Mouse (Mus musculus): ENCODE results near the gene Rrp7a.
"Not testable (repeated sequence)": the region's sequence is repeated elsewhere in the genome, so short reads cannot be mapped to it uniquely, and the experiment has no call there.

The Rrp7a gene

DNA sequence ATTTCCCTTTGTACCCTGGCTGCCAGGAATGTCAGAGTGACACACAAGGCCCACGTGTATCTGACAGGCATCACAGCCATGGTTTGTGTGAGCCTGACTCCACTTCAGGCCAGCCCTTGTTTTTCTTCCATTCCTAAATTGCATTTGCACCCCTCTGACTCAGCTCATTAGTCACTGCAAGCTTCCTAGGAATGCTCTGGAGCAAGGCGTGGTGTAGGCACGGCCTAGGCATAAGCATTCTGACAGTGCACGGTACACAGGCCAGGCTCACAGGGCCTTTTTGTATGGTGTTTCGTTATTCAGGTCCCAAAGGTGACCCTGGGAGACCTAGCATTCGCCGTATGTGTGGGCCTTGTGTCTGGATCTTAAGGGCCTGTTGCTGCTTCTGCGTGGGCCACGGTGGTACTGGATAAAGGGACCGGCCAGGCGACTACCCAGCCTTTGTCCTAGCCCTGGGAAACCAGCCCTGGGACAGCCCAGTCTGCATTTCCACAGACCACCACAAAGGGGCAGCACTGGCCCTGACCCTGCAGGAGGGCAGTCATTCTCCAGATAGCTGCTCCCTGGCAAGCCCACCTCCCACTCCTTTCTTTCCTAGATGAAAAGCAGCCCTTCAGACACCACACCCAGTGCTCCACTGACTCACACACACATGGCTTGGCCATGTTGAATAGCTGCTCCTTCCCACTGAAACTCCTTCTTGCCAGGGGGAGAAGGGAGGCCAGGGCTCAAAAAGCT is 34.5 kb upstream of the Rrp7a start:
- DNase-seq, result no peak

DNA sequence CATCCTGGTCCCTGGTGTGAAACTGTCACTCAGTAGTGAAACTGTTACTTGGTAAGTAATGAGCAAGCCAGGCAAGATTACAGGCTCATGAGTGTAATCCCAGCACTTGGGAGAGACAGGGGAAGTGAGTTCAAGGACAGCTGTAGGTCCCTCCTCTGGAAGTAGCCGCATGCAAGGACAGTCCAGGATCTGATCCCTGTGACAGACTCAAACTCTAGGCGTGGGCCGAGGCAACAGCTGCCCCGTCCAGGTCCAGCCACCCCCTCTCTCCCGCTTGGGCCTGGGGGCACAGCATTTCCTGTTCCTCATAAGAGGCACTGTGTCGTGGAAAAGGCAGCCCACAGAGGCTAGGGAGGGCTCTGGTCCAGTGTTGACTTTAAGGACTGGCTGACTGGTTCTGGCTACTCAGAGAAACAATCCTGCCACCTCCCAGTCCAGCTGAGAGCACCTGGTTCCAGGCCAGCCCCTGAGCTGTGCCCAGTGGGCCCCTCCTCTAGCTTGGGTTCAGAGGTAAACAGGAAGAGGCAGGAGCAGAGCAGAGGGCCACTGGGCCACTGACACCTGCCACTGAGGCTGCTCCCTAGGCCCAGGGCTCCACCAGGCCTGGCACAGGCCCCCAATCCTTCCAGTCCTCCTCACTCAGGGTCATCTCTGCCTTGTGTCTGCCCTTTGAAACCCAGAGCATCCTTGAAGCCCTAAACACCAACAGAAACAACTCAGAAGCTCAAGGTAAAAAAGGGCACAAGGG is 33.2 kb upstream of the Rrp7a start:
- no peak for DNase-seq

DNA sequence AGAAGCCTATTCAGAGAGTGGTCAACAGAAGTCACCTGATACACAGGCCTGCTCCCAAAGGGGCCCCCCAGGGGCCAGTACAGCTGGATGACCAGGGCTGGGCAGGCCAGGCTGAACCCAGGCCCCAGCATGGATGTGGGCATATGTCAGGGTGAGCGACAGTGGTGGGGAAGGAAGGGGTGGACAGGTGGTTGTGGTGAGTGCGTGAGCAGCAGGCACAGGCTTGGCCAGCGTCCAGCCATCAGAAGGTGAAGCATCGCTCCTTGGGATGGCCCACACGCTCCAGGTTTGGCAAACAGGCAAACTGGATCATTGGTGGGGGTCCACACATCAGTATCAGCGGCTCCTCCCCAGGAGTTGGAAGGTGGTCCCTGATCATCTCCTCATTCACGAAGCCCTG is 31.7 kb upstream of the Rrp7a start:
- DNase-seq, result no peak

DNA sequence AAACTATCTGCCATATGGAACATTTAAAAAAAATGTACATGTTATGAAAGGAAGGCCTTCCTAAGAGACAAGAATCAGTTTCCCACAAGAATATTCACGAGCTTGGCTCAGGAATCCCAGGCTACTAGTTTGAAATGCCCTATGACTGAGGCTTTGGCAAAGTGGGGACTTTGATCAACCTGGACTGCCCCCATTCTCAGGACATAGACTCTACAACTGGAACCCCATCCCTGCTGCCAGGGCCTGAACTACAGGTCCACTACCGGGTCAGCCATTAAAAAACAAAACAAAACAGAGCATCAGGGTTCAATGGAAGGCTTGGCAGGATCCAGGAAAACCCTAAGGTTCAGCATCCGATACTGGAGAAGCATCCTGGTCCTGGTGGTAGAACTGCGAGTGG is 28.1 kb upstream of the Rrp7a start:
- DNase-seq, result no peak

DNA sequence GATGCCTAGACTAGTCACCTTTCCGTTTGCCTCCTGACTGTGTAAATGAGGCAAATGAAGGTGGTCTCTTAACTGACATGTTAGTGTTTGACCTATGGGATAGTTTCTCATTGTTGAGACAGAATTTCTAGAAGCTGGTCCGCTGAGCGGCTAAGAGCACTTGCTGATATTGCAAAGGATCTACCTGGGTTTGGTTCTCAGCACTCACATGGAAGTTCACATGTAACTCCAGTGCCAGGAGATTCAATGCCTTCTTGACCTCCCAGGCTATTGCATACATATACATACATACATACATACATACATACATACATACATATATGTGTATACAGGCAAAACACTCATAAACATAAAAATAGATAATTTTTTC is 27.5 kb upstream of the Rrp7a start:
- no peak for DNase-seq

DNA sequence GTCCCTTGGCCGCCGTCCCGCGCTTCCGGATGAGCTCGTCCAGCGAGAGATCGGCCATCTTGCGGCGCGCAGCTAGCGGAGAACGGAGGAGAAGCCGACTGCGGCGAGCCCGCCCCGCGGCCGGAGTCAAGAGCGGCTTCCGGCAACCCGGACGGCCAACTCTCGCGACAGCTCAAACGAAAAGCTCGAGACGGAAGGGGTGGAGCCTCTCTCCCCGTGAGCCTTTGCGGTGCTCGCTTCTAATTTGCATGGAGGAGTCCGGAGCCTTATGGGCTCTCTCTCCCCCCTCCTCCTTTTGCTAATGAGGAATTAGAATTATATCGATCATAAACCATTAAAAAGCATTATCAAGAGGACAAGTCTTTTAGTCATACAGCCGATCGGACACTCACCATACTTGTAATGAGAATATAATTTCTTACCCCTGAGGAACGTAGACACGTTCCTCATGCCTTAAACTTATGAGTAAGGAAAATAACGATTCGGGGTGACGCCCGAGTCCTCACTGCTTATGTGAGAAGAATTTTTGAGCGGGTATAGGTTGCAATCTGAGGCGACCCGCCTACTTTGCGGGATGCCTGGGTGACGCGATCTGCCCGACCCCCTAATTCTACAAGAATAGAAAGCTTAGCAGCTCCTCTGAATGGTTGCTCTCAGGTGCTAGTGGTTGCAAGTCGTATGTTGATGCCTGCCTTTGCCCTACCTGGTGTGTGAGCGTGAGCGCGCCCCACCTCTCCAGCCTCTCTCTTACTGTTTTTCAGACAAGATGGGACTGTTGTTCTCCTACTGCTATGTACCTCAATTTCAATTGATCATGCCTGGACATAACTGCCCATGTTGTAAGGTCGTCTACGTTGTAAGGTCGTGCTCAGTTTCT is 26.8 kb upstream of the Rrp7a start, which contains the start of gene Poldip3:
Gene Poldip3, minus strand, starts transcription at position 189 of the 877 bp plus-strand sequence.
- peak; percentile 98 for DNase-seq

DNA sequence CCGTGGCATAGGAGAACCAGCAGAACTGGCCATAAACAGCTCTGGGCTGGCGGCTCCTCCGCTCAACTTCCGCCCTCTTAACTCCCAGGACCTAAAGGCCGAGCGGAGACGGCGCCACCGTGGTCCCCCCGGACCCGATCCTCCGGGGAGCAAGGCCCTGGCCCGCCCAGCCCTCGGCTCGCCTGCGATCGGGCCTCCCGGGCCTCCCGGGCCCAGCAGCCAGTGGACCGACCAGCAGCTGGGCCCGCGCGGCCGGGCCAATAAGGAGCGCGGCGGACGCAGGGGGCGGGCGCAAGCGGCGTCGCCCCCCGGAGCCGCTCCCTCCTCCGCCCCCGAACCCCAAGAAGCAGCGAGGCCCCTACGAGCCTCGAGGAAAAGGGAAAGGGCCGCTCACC is 26.2 kb upstream of the Rrp7a start:
- DNase-seq, result no peak

DNA sequence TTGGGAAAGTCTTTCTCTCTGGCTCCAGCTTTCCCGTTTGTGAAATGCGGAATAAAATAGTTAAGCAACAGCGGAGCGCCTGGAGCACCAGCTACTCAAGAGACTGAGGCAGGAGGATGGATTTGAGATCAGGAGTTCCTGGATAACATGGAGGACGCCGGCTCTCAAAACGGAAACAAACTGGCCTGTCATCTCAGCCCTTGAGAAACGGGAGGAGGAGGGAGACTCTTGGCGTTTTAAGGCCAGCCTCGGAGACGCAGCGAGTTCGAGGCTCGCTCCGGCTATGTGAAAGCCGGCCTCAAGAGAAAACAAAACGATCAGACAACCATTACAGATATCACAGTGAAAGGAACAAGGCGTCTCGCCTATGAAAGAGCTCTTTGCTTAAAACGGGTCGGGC is 25.8 kb upstream of the Rrp7a start:
- no peak for DNase-seq

DNA sequence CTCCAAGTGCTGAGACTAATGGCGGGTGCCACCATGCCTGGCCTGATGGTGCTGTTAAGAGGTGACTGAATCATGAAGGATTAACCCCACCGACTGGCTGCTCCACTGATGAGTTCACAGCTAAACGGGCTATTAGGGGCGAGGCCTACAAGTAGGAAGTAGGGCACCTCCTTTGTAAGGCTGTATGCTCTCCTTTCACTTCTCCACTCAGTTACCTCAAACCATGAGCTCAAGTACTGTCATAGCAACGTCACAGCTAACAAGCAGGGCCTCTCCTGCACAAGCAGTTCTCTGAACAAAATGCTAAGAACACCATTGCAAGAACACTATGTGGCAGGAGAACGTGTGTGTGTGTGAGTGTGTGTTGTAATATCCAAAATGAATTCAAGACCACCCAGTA is 22.9 kb upstream of the Rrp7a start:
- no peak for DNase-seq

DNA sequence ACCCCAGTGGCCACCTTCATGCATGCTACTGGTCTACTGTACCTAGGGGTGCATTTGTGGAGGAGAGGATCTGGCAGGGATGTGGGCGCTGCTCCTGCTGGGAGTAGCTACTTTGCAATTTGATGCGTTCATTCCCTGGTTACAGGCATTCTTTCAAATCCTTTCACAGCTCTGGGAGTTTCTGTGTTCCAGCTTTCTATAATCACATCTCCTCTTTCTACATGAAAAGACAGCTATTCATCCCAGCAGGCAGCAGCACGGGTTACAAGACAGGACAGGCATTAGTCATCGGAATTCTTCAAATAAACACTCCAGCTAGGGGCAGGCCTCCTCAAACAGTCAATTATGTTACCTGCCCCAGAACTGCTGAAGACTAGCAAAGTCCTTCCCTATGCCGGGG is 20.3 kb upstream of the Rrp7a start:
- DNase-seq, result peak; percentile 60

DNA sequence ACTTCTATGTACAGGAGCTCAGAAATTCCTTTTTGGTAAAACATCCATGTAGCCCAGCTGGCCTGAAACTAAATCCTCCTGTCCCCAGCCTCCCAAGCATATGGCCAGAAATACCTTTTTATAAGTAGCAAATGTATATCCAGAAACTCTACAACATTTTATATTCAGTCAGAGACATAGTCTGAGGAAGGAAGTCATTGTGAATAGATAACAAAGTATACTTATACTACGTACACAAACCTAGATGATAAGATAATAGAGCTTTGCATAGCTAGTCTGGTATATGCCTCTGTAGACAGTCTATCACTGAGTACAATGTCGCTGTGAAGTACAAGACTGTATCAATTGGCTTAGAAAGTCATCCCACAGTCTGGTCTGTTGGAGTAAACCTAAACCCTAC is 13.1 kb upstream of the Rrp7a start:
- no peak for DNase-seq

DNA sequence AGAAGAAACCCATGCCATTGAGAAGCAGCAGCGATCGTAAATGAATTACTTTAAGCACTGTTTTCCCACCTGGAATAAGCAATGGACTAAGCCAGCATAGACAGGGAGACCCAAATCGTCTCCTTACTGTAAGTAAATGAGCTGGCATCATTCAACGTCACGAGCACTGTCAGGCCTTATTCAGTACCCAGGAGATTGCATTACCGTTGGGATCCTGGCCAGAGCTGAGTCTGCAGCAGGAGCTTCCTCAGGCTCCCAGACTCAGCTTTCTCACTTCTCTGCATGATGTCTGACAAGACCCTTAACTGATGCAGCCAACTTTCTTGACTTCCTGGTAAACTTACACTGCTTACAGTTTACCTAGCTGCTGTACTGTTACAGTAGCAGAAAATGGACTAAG is 12.1 kb upstream of the Rrp7a start:
- no peak for DNase-seq

DNA sequence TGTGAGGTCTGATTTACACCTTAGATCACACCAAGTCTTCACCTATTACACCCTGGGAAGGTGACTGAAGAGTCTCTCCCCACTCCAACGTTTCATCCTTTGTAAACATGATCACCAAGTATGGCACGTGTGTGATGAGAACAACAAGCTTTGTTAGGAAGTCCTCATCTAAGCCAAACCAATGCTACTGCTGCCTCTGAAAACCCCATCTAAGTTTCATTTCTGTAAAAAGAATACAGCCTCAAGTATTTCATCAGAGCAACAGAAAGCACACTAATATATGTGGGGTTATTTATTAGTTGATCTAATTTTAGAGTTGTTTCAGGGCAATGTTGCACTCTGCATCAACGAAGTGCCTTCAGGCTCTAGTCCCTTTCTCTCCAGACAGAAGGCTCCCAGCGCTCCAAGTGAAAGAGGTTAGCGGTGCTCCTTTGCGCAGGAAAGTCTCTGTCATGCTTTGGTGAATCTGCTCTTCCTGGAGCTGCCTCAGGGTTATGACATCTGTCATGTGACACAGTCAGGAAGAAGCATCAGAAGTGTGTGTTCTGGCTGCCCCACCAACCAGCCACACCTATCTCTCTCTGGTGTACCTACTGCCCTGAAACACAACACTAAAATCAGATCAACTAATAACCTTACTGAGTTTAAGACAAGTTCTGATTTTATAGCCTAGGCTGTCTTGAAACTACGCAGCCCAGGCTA is 7.1 kb upstream of the Rrp7a start:
- no peak for DNase-seq

DNA sequence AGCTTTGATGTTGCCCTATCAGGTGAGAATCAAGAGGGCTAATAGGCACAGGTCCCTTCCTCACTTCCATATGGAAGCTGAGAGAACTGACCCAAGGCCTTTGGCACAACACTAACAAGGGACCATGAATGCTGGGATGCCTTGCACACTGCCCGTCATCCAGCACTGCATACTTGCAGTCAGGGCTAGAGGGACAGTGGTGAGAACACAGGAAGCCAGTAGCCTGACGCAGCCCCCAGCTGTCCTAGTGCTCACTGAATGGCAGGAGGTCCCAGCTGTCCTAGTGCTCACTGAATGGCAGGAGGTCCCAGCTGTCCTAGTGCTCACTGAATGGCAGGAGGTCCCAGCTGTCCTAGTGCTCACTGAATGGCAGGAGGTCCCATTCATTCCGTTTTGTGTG is 4.4 kb upstream of the Rrp7a start:
- not testable (repeated sequence) for DNase-seq

DNA sequence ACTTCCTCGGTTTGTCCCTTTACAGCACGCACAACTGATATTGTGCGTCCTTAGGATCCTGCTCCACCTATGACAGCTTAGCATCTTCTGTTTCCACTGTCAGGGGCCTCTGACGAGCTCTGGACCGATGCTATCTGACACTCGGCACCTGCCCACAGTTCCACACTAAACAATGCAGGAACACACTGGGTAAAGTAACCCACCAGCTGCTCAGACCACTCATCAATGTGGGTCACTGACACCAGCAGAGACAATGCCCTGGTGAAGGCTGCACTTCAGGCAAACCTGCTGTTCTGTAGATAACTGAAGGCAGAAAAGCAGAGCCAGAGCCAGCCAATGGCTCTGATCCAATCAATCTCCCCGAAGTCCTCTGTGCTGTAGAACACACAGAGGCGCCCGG is 4.0 kb upstream of the Rrp7a start:
- no peak for DNase-seq

DNA sequence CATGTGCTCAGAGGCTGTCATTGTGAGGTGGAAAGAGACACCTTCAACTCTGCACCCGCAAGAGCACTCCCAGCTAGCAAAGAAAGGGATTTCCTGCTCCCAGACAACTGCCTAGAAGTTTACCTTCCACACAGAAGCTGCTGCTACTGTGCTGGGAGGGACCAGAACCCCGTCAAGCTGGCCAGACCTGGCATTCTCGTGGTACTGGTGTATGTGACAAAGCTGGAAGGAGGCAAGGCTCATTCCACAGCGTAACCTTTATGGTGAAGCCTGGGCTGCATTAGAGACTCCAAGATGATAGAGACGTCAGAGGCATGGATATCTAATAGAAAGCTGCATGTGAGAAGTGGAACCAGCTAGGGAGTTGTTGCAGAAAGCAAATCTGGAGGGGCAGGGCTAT is 2.0 kb upstream of the Rrp7a start:
- DNase-seq, result no peak

DNA sequence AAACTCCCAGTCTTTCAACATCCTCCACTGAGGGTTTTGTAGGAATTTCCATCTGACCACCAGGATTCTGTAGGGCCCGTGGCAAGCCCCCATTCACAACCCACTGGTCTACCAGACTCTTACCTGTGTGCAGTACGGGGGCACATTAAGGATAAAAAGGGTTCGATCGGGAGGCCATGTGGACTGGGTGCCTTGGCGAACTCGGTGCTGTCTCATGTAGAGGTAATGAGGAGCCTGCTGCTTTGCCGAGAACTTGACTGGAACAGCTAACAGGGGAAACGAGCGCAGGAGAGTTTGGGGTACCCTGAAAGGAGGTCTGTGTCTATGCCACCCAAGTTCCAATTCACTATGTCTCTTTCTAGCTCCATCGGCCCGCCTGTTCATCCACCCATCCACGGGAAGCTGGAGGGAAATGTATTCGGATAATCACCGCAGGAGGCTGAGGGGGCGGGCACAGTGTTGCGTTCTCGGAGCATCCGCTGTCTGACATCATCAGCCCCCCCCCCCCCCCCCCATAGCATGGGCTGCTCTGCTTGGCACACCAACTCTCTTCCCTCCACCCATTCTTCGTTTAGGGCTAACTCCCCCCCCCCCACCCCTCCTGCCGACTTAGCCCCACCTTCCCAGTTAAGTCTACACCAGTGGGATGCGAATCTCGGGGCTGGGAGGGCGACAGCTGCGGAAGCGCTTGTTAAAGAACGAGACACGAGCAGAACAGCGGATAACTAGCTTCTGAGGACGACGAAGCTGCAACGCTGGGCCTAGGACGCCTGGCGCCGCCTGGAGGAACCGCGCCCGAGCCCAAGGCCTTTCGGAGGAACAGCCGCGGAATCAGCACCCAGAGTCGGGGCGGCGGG is 664 bp downstream of the Rrp7a start:
- peak; percentile 81 for DNase-seq

DNA sequence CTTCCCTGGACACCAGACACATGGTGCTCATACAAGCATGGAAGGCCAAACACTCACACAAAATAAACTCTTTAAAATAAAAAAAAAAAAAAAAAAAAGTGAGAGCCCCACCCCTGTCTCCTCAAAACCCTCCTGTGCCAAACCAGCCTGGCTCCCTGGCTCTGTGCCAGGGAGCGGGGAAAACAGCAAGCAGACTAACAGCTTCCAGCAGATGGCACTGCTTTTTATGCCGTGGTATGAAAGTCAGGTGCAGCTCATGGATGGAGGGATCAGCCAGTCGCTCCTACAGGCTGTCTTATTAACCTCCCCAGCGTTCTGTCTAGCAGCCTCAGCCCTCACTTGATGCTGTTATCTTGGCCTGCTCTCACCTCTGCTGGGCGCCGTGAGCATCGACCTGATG is 4.2 kb downstream of the Rrp7a start:
- DNase-seq, result peak; percentile 65

DNA sequence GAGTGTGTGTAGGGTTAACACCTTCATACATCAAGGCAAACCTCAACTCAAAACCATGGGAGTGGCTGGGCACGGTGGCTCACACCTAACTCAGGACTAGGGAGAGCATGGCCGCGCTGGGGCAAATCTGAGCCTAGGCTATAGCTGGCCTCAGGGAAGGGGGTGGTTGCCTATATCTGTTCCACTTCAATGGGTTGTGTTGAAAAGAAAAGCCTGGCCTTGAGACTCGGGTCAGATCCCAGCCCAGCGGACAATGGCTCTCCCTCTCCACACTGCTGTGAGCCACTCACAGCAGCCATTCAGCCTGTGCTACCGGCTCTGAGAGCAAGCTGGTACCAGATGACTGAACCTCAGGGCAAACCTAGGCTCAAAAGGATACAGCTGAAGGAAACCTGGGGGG is 7.5 kb downstream of the Rrp7a start:
- no peak for DNase-seq

DNA sequence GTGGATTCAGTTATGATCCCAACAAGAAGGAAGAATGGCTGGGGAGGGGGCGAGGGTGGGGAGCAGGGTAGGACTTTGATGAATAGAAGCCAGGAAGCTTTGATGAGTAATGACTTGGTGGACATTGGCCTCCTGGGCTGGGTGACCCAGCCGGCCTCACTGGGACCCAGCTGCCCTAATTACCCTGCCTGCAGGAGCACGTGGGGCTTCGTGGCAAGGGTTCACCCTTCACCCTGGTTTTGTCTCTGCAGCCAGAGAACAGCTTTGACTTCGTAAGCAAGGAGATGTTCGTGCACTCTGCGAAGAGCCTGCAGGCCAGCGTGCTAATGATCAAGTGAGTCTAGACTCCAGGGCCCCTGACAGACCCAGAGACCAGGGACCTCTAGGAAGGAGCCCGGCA is 8.5 kb downstream of the Rrp7a start:
- DNase-seq, result no peak

DNA sequence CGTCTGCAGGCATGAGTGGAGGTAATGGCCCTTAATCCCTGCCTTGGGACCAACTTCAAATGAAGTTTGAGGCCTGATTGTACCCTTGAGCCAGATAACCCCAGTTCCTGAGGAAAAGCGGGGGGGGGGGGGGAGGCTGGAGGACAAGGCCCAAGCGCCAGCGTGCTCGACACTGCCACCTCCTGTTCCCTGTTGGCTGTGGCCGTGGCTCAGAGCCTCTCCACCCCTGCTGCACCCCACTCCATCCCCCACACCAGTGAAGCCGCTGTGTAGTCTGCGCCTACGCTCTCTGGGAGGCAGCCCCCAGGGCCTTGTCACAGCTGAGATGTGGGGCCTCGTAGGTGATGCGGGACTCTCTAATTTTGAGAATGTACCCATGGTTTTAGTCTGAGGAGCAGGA is 9.7 kb downstream of the Rrp7a start:
- peak; percentile 70 for DNase-seq

DNA sequence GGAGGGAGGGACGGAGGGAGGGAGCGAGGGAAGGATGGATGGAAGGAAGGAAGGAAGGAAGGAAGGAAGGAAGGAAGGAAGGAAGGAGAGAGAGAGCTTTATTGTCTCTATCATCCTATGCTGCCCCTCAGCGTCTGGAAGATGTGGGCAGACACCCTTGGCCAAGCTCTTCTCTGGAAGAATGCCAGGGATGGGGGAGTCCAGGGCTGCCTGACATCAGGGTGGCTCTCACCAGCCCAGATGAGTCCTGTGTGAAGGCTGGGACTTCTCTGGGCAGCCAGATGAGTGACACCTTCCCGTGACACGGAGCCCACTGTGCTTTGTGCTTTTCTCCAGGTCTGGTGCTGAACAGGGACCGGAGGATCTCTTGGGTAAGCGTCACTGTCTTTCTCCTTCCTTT is 10.7 kb downstream of the Rrp7a start:
- no peak for DNase-seq

Measured in right cerebral cortex, adult 18-20 months (tissue).